Mouse (Mus musculus) gastrocnemius, adult 8-10 months (tissue): Measurements from ENCODE around the gene Rpp14. TPM values are rescaled to one million over a fixed set of nuclear protein-coding genes. Genes with fewer than 3 reads are reported as not detected.

Source experiments
- DNase-seq, 2 experiments: peaks; one replicate each; pipeline ENCODE4 v3.0.0; 2022; ENCODE audit warnings: low spot score in 2 of 2
- total RNA-seq, 4 experiments: library from RNA; stranded (reverse); gene quantifications; 2 replicates each; pipeline ENCODE4 v1.2.4; 2022

The Rpp14 gene
- total RNA-seq, 4 experiments from 2014 or later = 31.3 to 35.1 (median 33.2) TPM

DNA sequence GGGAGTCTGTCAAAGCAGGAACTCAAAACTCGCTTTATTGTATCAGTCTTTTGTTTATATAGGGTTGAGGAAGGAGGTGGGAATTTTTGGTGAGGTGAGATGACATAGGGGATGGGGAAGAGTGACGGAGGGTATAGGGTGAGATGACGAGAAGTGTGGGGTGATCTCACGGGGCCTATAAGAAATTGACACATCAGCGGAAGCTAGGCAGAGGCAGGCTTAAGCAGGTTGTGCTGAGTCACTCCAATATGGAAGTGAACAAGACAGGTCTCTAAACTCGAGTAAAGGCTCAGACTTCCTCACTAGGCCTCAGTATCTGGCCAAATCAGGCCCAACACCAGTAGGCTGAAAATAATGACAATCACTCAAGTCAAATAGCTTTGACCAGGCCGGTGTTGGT, 20.2 kb upstream of the Rpp14 start:
- no peak for DNase-seq

DNA sequence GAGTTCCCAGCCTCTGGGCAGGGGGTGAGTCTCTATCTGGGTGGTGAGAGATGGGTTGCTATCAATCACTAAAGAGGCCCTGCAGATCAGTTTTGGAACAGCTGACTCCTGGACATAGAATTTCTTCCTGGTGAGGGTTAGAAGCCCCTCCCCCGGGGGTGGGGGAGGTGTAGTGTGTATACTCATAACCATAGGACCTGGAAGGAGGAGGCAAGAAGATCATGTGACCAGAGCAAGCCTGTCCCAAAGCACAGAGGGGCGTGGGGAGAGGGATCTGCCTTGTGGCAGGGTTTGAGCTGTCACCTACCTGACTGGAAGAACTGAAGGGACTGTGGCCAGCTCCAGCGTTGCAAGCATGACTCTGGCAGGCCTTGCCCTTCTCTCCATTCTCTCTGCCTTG, 18.1 kb upstream of the Rpp14 start:
- DNase-seq = no peak

DNA sequence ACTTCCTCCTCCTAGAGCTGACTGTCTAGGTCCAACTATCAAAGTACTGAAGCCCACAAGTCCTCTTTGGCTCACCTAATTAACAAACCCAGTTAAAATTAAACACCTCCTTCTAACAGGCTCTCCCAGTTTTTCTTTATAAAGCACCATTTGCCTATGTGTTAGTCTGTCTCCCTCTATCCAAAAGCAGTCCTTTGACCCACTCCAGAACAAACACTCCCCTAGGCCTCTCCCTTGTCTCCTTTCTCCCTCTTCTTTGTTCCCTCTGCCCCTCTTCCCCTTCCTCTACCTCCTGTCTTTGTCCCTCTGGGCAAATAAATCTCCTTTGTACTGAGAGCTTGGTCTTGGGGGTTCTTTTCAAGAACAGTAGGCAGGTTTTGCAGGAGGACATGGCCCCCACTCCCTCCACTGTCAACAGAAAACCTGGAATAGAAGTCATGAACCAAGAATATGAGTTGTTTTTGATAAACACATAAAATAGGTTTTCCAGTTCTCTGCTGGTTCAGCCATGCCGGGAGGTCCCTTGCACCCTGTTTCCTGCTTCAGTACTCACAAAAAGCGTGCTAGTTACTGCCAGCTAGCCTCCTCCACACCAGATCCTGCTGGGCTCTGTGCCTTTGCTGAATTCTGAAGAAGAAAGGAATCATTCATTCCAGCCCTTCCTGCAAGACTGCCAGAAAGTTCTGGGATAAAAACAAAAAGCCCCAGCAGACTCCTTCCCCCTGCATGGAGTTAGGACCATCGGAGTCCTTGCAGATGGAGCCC, 17.4 kb upstream of the Rpp14 start:
- no peak for DNase-seq

DNA sequence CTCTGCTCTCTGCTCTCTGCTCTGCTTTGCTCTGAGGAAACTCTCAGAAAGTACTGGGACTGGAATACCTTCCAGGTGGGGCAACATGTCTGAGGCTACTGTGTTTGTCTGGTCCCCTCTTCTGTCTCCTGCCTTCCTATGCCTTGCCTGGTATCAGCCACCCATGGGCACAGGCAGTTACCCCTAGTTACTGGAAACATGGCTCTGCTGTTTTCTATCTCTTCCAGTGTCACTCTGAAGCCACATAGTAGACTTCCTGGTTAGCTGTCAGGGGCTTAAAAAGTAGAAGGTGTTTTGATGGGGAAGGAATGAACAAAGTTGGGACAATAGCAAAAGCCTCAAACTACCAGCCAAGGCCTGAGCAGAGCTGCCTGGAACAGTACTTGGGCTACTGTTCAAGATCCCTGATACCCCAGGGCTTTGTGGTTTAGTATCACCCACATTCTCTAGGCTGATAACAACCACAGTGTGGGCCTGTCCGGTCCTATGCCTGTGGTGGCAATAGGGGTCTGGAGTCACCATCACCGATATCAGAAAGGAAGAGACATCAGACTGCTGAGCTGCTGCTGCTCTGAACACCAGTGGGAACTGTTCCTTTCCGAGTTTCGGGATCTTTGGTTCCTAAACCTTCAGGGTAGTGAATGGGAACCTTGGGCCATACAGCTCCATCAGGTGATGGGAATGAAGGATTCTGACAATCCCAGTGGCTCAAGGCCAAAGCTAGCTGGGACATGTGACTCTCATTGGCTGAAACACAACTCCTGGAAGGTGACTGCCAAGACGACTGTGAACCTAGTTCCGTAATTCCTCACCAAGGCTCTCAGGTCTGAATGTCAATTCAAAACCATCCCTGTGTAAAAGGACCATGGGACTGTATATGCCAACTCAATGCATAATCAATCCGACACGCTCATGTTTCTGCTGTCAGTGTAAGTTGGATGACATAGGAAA, 16.1 kb upstream of the Rpp14 start:
- DNase-seq = no peak

DNA sequence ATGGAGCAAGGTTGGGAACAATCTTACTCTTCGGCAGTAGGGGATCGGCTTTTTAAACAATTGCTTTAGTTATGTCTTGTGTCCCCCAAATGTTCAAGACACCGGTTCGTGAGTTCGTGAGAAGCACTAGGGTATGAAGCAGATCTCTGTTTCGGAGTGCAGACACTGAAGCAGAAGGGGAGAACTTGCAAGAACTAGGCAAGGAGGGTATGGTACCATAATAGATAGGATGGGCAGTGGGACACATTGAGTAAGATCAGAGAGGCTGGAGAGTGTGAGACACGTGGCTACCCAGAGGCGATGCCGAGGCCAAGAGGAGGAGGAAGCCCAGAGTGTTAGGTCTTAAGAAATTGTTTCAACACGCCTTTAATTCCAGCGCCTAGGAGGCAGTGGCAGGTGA, 551 bp downstream of the Rpp14 start:
- DNase-seq = no peak

DNA sequence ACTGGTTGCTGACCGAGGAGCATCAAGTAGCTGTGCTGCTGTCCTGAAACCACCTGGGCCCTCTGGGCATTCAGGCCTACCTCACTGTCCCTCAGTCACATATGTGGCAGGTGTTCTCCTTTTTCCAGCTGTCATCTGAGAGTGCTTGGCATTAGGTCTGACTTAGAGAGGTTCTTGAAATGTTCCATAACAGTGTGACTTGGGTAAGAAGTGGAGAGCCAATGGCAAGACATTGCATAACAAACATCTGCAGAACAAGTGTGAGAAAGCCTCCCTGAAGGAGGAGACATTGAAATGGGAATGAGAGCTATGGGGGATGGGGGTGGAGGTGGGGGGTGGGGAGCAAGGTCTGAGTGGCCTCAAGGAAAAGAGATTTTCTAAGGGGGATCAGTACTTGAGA, 2.8 kb downstream of the Rpp14 start:
- no peak for DNase-seq

DNA sequence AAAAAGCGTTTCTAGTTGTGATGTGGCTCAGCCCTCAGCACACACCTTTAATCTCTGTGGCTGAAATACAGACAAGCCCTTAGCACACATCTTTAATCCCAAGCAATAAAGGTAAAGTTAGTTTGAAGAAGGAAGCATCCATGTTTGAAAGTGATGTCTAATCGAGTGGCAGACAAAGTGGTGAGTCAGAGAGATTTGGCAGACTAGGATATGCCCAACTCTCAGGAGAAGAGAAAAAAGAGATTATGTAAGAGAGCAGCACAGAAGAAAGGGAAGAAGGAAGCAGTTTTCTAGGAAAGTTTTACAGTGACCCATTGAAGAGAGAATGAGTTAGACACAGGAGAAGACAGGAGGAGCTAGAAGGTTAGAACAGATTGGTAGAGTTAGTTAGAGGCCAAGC, 8.8 kb downstream of the Rpp14 start:
- no peak for DNase-seq

DNA sequence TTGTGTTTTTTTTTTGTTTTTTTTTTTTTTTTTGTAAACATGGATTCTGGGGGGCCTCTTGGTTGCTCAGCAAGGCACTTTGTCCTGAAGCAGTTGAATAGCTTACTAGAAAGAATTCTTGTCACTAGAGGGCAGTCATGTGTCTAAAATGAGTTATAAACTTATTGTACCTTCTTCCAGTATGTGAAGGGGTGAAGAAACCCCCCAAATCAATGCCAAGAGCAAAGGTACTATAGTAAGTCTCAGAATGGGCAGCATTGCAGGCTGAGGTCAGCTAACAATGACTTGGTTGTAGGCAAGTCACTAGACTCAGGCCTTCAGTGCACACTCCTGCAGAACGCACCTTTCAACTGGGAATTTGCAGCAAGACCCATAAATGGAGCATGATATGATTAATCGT, 12.4 kb downstream of the Rpp14 start:
- DNase-seq = no peak

DNA sequence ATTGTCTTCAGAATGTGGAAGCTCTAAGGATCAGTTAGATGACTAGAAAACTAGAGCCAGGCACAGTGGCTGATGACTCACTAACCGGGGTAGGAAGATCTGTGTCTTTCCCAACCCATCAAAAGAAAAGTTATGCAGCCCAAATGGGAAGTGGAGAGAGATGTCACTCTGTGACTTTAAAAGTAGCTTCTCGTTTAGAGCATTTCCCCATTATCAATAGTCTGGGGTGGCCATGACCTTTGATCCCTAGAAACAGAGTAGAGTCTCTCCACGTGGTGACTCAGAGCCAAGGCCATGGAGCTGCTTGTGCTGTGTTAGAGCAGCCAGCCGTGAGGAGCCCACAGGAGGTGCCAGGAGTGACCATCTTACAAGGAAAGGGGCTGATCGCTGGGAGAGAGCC, 13.3 kb downstream of the Rpp14 start:
- no peak for DNase-seq

DNA sequence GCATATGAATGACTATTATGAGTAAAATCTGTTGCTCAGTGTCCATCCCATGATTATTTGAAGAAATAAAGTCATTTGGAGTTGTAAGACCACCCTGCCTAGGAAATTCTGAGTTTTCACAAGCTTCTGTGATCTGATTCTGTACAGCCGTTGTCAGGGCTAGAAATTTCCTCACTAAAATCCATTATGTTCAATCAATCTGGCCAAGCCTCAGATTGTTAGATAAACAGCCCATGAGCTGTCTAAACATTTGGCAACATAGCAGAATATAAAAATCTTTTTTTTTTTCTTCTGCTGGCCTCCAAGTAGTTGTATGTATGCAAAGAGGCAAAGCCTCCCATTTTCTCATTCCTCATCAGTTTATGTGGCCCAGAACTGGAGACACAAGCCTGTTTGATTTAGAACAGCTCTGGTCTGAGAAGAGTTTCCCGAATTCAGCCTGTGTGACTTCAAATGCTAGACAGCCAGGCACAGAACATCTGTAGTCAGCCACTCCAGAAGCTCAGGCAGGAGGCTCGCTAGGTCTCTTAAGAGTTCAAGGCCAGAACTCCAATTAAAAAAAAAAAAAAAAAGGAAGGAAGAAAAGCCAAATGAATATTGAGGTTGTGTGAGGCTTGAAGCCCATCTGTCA, 14.9 kb downstream of the Rpp14 start:
- no peak for DNase-seq

DNA sequence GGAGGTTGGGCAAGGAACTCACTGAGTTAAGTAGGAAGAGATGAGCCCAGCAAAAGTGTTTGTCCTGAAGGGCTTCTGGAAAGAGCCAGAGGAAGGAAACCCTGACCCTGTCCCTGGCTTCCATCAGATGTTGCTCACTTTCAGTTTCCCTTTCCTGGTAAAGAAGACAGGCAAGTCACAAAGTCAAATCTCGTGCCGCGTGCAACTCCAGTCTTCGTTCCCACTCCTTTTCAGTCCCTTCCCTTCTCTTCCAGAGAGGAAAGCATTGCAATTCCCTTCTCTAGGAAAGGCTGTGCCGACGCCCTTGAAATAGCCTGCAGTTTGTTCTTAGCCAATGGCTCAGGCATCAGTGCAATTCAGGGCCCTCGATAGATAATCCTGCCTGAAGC, 15.4 kb downstream of the Rpp14 start:
- DNase-seq = no peak

DNA sequence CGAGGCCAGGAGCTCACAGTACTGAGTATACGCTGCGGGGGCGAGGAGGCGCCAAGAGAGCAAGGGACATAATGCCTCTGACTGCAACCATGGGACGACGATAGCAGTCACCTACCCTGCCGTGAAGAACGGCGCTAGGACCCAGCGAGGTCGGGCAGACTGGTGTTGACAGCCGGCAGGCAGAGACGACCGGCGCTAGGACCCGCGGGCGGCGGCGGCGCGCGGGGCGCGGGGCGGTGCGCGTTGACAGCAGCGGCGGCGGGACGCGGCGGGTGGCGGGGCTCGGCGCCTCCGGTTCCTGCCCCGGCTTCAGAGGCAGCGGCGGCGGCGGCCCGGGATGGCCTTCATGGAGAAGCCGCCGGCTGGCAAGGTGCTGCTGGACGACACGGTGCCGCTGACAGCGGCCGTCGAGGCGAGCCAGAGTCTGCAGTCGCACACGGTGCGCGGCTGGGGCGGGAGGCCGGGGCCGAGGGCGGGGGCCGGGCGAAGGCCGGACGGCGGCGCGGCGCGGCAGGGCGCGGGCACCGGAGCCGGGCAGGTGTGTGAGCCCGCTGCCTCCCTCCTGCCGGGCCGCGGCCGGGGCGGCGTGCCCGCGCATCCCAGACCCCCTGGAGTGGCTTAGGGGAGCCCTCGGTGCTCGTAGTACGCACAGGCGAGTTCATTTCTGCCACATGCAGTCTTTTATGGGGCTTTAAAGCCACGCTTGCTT, 18.0 kb downstream of the Rpp14 start, which contains the start of gene Pxk:
Gene Pxk (plus strand): TSS at position 234 of the 709 bp plus-strand sequence.
- peak; percentile 81 to 85 for DNase-seq

DNA sequence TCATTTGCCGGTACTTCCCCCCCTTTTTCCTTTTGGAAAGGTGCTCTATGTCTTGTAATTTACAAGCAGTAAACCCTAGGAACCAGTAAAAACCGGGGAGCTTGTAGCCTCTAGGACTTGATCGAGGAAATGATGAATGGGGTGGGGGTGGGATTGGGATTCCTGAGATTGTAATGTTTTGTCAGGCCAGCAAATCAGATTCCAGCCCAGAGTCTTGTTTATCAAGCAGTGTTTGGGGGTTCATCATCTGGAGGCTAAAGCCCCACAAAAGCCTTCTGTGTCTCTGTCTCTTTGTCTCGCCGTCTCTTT, 18.5 kb downstream of the Rpp14 start:
- DNase-seq = no peak

DNA sequence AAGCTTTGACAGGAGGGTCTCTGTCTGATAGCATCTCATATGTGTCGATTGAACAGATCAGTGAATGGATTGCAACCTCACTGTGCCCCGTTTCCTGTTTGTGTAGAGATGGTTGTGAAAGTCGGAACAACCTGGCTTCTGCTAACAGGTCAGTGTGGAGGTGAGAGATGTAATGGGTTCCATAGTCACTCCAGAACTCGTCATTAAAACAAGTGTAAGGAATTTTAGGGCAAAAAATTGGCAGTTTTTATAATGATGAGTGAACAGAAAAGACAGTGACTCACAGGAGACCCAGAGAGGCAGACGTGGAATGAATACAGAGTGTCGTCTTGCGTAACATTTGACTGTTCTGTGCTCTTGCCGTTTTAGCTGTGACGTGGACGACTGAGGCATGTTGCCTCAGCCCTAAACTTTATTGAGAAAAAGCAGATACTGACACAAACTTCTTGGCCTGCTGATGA, 19.4 kb downstream of the Rpp14 start:
- no peak for DNase-seq

DNA sequence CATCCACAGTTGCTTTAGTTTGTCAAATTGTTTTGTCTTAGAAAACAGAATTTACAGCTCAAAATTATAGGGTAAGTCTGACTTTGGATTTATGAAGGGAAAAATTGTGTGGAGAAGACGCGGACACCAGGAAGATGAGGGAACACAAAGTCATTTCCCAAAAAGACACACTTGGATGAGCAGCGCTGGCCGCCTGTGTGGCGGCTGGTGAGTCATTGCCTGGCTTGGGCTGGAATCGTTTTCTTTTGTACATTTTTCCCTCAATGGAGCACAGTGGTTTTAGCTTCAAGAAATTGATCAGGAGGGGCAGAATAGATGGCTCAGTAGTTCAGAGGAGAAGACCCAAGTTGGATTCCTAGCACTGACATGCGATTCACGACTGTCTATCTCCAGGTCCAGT, 21.7 kb downstream of the Rpp14 start:
- no peak for DNase-seq

DNA sequence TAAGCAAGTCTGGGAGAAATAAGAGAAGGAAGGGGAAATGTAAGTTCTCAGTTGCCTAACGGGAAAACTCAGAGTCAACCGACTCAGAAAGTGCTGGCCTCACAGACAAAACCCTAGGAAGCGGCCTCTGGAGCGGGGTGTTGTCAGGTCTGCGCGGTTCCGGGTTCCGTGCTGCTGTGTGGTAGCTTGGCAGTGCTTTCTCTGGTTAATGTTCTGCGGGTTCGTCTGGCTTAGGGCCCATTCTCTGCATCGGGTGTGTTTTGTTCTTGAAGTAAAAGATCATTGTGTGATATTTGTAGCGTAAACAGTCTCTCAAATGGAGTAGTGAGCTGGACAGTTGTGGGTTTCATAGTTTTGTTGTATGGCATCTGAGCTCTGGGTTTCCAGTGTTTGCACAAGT, 22.5 kb downstream of the Rpp14 start:
- DNase-seq = no peak

DNA sequence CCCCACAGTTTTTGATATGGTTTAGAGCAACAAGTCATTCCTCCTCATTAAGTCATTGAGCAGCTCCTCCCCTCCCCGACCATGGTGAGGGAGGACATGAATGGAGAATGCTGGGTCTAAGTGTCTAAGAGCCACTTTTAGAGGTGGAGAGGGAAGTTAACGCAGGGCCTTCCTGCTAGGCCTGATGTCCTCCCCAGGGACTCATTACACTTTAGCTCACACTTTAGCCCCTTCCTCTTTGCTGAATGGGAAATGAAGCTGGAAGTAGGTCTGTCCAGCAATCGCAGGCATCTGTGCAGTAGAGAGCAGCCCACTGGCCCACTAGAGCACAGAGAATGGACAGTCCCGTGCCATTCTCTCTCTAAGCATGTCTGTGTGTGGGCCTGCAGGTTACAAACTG, 27.9 kb downstream of the Rpp14 start:
- DNase-seq = no peak

DNA sequence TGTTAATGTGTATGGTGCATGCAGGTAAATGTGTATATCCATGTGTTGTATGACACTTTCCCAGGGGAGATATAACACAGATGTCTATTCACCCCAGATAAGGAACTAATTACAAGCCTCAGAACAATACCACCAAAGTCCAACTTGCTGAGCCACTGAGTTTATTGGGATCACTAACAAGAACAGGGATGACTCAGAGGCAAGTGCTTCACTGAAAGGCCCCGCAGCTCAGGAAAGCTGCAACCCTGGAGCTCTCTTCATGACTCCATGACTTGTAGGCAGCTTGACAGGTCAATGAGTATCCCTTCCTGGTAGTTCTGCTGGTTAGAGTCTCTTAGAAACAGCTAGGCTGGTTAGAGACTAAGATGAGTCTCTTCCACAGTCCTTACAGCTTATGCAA, 28.8 kb downstream of the Rpp14 start:
- DNase-seq = no peak

DNA sequence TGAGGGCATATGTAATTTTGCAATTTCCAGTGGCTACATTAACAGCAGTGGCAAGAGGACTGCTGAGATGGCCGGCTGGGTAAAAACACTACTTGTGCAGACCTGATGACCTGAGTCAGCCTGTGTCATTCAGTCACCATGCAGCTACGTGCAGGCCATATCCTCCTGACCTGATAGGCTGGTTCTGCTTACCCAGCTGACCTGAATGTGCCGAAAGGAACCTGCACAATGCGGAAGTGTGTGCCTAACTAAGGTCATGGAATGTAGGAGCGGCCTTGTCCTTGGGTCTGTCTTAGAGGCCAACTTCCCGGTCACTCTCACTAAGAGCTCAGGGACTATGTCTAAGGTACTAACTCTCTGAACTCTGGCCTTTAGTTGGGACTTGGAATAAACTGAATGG, 31.4 kb downstream of the Rpp14 start:
- no peak for DNase-seq

DNA sequence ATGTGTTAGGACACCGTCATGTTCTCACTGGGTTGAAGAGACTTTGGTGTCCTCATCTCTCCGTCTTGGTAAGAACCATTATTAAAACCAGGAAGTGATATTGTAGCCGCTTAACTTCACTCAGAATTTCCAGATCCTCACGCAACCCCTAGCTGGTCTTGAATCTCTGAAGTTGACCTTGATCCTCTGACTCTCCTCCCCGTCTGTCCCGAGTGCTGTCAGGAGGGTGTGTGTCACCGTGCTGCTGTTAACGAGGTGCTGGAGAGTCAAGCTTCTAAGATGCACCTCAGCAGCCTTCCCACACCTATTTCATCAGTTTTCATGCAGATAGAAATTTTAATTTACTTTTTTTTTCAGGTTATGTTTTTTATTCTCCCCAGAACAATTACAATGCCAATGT, 31.9 kb downstream of the Rpp14 start:
- DNase-seq = no peak

DNA sequence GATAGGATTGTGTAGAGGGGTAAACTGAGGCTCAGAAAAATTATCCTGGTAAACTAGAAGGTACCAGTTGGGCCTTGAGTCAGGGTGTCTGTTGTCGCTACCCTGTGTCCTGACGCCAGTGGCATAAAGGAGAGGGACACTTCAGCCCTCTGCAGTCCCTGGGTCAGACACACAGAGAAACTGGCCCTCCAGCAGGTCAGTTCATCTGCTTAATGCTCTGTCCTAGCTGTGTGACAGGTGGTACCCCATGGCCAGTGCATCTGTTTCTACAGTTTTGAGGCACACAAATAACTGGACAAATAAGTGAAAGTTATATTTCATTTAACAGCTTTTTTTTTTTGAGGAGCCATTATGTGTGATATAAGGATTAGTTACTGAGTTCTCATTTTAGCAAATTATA, 33.4 kb downstream of the Rpp14 start:
- DNase-seq = no peak

DNA sequence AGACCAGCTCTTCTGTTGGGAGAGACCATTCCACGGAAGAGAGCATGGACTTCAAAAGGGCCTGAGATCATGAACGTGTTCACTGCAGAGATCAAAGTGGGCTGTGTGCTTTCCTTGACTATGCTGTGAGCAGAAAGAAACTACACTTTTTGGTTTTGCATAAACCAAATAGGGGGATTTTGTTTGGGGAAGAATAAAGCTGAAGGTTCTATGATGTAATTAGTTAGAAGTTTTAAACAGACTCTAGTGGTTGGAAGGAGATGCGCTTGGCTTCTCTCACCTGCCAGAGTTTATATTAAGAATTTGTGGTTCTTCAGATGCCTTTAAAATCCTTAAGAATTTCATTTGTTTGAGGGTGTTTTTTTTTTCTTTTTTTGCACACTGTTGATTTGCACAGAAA, 34.1 kb downstream of the Rpp14 start:
- DNase-seq = no peak
